Mouse (Mus musculus): ENCODE results near the gene Barx2.
A peak's percentile ranks its signal among the peaks of the same experiment; 100 is the strongest.
"Not testable (repeated sequence)": the region's sequence is repeated elsewhere in the genome, so short reads cannot be mapped to it uniquely, and the experiment has no call there.

Barx2 gene

DNA sequence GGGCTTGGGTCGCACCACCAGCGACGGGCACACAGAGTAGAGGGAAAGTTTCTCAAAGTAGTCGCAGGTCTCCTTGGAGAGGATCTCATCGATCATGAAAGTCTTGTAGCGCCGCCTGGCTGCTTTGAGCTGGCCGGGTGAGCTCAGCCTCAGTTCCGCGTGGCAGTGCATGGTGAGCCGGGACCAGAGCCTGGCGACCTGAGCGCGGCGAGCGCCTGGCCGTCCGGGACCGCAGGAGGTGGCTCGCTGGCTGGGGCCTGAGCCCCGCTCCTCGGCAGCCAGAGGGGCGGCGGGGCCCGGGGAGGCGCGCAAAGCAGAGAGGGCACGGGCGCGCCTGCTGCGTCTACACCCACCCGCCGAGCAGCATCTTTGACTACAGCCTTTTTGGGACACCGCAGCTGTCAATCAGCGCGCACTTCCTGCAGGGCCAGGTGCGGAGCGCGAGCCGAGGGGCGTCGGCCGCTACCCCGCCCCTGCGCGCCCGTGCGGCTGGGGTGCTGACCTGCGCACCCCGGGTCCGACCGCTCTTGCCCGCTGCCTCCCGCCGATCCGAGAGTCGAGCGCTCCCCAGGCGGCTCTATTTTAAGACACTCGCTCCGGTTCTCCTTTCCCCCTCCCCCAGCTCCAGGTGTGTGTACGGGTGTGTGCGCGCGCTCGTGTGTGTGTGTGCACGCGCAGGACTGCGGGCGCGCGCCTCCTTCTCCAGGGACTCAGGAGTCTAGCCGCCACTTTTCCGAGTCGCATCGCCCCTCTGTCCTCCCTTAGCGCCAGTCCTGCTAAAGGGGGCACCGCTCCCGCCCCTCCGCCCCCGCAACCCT lies at the start of gene Barx2:
Barx2 (minus strand) TSS at position 542 of the 818 bp plus-strand sequence.
- DNase-seq (ENCODE audit: low read depth, low spot score), result peak; percentile 10

DNA sequence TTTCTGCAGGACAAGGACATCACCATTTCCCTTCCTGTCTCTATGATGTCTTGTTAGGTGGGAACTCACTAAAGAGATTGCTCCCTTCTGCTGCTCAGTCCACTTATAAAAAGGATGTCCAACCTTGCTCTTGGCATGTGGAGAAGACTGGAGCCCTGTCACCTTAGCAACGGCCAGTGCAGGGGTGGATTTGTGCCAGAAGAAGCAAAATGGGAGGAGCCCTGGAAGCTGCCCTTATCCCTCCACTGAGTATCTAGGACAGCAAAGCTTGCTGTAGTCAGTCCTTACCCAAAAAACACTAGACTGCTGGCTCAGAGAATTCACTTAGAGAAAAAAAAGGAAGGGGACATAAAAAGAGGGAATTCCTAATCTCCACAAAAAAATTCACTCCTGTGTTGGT lies 49.0 kb upstream of the Barx2 start:
- no peak for DNase-seq (ENCODE audit: low read depth, low spot score)

DNA sequence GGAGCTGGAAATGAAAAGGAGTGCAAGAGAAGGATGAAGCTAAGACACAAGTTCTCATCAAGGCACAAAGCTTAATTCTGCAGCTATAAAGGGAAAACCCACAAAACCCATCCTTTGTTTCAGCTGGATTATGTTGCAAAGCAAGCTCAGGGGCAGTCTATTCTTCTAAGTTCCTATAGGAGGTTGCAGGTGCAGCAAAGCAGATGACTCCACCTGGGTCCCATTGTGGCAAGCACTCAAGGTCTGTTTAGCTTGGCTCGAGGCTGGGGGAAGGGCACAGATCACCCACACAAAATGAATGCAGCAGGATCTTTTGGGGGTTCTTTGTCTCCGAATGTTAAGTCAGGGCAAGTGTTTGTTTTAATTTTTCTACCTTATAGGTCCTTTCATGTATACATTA lies 47.2 kb upstream of the Barx2 start:
- DNase-seq (ENCODE audit: low read depth, low spot score), result no peak

DNA sequence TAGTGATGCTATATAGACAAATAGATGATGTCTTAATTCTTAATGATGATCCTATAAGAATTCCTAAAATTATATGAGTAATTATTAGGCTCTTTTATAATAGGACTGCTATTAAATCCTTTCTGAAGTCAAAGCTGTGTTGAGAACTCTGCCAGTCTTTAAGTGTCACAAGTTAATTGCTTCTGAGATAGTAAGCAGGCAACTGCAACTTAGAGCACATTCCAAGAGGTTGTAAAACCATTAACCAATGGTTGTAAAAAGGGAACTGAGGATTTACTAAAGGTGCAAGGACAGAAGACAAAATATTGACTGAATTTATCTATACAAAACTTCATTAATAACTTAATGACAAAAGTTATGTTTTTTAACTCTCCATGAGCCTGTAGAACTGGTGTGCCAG lies 44.9 kb upstream of the Barx2 start:
- DNase-seq (ENCODE audit: low read depth, low spot score), result no peak

DNA sequence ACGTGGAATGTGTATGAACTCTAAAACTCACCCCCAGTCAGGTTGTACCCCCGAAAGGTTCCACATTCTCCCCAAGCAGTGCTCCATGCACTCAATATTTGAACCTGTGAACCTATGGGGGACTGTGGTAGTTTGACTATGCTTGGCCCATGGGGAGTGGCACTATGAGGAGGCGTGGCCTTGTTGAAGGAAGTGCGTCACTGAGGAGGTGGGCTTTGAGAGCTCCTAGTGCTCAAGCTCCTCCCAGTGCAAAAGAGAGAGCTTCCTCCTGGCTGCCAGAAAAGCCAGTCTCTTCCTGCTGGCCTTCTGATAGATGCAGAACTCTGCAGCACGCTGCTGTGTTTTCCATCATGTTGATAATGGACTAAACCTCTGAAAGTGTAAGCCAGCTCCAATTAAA lies 37.2 kb upstream of the Barx2 start:
- DNase-seq (ENCODE audit: low read depth, low spot score), result no peak

DNA sequence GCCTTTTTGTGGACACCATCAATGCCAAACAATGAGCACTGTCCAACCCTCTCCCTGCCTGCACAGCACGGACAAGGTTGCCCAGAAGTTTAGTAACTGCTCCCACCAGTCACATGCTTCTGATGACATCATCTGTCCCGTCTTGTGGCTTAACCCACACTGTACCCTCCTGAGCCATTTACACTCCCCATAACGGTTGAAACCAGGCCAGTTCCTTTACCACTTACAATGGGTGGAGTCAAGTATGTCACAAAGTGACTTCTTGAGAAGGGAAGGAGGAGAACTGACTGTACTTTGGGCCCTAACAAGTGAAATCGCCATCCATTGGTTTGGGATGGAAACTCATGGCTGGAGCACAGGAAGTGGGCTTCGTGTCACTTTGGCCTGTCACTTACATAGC lies 35.8 kb upstream of the Barx2 start:
- no peak for DNase-seq (ENCODE audit: low read depth, low spot score)

DNA sequence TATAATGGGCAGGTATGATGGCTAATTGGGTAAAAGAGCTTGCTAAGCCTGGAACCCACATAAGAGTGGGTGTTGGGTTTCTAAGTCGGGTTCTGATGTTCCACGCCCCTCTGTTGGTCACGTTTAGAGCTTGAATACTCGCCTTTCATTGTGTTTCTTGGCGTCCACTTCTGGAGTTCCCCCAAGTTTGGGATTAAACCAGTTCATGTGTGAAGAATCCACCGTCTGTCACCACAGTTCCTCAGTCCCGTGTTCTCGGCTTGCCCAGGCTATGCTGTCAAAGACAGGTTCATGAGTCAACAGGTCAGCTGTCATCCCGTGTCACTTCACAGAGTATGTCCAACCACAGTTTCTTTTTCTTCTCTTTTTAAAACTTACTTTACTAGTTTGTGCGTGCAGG lies 33.8 kb upstream of the Barx2 start:
- no peak for DNase-seq (ENCODE audit: low read depth, low spot score)

DNA sequence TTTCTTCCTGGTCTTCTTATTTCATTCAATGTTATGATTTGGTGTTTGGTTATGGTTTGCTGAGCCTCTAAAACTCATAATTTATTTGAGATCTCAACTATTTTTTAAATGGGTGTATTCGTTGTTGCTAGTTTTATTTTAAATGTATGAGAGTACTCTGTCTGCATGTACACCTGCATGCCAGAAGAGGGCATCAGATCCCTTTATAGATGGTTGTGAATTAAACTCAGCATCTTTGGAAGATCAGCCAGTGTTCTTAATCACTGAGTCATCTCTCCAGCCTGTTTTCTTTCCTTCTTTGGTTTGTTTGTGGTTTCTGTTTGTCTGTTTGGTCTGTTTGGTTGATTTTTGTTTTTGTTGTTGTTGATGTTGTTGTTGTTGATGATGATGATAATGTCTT lies 29.1 kb upstream of the Barx2 start:
- no peak for DNase-seq (ENCODE audit: low read depth, low spot score)

DNA sequence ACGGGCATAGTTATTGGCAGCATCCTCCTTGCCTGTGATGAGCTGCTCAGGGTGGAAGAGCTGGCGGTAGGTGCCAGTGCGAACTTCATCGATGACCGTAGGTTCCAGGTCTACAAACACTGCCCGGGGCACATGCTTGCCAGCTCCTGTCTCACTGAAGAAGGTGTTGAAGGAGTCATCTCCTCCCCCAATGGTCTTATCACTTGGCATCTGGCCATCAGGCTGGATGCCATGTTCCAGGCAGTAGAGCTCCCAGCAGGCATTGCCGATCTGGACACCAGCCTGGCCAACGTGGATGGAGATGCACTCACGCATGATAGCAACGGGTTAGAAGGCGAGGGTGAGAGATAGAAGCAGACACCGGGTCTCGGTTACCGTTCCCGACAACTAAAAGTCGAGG lies 23.2 kb upstream of the Barx2 start:
- DNase-seq (ENCODE audit: low read depth, low spot score), result not testable (repeated sequence)

DNA sequence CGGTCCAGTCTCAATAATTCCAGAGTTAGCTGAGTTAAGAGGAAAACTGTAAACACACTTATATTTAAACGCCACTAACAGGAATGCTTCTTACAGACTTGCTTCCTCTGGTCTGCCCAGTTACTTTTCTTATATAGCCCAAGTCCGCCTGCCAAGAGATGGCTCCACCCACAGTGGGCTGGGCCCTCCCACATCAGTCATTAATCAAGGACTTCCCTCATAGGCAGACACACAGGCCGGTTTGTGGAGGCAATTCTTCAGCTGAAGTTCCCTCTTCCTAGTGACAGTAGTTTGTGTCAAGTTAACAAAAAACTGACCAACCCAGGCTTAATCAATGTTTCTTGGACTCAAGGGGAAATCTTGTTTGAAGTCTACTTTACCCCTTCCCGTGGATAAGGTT lies 18.4 kb upstream of the Barx2 start:
- no peak for DNase-seq (ENCODE audit: low read depth, low spot score)

DNA sequence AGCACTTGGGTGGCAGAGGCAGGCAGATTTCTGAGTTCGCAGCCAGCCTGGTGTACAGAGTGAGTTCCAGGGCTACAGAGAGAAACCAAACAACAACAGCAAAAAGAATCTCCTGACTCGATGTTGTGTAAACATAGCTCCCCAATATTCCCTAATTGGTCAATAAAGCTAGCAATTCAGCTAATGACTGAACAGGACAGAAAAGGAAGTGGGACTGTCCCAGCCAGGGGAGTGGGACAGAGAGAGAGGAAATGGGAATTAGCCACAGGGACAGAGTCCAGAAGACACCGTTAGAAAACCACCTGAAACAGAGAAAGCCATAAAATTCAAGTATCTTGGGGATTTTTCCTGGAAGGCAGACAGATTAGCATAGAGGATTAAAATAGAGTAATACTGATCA lies 18.0 kb upstream of the Barx2 start:
- DNase-seq (ENCODE audit: low read depth, low spot score), result no peak

DNA sequence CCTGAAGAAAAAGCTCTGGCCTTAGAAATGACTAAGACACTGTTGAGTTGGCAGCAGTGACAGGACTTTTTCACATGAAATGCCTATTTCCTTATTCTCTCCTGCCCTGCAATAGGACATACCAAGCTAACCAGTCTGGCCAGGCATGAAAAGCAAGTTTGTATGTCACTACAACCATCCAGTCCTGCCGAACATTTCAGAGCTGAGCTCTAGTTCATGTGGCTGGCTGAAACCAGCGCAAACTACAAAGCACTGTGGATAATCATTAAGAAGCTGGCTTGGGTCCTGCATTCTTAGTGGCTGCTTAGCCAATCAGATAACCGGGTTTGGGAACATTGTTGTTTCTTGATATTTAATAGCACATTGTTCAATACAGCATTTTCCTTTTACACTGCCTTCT lies 13.5 kb upstream of the Barx2 start:
- no peak for DNase-seq (ENCODE audit: low read depth, low spot score)

DNA sequence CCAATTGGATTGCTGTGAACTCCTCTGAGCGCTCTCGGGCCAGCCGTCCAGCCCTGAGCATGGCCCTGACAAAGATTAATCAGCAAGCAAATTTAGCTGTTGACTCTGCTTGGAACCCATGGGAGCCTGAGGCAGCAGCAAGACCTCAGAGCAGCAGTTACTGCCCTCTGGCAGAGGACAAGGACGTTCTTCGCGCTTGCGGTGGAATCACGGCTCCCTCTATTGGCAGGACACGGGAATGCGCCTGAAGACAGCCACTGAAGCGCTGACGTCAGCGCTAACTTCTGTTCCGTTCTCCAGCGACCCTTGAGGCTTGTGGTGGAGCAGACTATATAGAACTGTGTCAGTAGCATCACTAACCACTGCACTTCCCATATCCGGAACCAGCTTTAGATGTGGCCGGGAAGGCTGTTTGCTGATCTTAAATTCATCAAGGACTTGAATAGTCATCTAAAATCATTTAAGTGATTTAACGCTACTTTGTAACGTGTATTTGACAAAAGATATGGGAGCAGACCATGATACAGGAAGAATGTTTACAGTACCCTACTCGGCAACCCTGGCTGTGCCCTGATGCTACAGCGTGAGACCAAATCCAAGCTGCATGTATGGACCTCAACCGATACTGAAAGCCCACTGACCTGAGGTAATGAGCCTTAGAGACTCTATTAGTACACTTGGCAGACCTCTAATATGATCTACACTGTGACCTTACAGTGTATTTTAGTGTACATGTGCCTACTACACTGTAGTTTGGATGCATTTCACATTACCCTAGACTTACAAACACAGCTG lies 12.8 kb upstream of the Barx2 start:
- peak; percentile 81 for DNase-seq (ENCODE audit: low read depth, low spot score)

DNA sequence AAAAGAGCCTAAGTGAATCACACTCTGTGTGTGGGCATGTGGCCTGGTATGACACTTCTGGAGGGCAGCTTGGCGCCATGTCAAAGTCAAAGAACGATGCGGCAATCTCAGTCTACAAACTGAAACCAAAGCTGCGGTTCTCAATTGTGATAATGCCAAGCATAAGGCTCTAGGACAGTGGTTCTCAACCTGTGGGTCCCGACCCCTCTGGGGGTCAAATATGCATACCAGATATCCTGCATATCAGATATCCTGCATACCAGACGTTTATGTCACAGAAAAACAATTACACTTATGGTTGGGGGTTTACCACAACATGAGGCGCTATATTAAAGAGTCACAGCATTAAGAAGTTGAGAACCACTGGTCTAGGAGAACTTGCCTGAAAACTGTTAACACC lies 10.3 kb upstream of the Barx2 start:
- DNase-seq (ENCODE audit: low read depth, low spot score), result no peak

DNA sequence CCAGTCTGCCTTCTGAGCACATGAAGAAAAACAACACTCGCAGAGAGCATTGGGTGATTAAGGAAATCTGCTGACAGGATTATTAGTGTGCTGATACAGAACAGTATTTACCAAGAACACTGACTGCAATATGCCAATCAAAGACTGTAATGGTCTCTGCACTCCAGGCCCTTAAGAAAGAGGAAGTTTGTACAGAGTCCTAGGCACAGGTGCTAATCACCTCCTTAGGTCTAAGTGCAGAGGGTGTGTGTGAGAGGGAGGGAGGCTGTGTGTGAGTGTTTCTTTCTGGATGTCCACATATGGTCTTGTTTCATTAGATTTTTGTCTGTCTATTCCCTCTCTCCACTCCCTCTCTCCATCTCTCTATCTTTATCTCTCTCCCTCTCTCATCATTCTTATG lies 6.5 kb upstream of the Barx2 start:
- DNase-seq (ENCODE audit: low read depth, low spot score), result no peak

DNA sequence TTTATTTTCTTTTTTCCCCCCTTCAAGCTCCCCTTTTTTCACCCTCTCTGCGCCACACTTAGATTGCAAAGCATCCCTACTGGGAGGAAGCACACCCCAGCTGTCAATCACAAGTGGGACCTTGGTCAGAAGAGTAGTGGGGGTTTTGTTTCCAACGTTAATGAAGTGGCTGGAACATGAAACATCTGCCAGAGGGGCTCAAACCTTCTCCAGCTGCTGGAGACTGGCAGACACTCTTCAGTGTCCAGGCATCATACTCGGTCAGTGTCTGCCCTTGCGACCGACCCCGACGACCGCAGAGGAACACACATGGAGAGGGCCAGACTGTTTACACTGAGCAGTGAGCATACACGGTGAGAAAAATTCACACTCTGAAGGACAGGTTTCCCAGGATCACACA lies 3.2 kb upstream of the Barx2 start:
- DNase-seq (ENCODE audit: low read depth, low spot score), result no peak

DNA sequence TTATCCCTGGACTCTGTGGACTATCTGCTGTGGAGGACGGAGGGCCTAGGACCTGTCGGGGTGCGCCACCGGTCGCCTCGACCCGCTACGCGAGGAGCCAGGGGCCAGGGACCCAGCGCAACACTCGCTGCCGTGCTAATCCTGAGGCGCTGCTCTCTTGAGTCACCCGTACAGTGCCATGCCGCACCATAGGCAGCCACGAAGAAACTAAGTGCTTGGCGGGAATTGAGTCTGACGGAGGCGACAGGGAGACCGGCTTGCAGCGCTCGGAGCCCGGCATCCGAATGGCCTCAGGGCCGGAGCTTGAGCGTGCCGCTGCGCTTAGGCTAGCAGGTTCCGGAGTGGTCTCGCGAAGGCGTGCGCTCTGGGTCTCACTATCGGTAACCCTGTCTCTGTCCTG lies 1.6 kb upstream of the Barx2 start:
- DNase-seq (ENCODE audit: low read depth, low spot score), result no peak

DNA sequence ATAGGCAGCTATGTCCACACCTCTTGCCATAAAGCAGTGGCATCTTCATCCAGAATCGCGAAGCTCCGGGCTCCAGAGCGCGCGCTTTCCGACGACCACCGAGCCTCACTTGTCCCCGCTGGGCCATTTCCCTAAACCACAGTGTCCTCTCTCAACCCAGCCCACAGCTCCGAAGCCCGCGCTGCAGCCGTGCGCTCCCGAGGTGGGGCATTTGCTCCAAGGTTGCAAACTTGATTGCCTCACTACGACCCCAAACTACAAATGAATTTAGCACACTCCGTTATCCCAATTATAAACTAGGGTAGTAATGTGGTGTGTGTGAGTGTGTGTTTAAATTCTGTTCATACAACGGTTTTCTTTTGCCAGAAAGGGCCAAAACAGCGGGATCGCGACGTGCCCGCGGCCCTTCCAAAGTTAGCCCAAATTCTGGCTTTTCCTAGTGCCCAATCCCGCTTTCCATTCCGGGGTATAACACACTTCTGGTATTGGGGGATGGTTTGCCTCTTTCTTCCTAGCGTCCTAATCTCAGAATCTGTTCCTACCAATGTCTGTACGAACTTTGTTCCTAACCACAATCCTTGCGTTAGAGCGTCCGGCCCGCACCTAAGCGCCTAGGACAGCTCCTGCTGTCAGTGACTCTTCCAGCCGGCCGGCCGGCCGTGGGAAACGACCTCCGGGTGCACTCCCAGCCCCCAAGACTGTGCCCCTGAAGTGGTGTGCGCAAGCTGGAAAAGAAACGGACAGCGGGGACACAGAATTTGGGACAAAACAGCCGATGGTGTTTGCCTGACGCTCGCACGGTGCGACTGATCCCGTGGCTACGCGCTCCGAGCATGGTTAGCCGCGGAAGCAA lies 703 bp upstream of the Barx2 start:
- no peak for DNase-seq (ENCODE audit: low read depth, low spot score)

DNA sequence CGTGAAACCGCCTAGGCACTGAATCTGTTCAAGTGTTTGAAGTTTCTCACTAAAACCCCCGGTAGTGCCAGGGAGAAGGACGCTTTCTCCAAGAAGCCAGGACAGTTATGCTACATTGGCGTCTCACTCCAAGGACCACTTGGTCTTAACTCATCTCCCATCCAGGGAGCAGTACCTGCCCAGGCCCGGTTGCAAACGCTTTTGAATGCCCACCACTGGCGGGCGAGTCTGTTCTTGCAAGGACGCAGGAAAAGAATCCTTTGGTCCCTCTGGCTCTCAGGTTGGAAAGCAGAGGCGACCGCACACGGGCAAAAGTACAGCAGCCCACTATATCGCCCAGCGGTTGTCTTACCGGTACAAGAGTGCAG lies 725 bp downstream of the Barx2 start:
- no peak for DNase-seq (ENCODE audit: low read depth, low spot score)

DNA sequence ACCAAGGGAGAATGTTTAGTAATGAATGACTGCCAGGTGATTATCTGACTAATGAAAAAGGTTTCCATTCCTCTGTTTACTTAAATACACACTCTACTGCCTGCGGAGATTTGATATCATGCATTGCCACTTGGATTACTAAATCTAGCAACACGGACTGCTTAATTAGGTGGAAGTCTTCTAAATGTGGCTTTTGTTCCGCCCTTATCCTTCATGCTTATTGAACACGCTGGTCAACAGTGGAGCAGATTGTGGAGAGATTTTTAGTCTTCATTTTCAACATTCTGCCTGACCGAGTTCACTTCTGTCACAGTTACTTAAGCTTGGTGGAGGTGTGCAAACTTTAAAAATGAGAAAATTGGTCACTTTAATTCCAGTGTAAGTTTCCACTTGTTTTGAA lies 3.0 kb downstream of the Barx2 start:
- no peak for DNase-seq (ENCODE audit: low read depth, low spot score)

DNA sequence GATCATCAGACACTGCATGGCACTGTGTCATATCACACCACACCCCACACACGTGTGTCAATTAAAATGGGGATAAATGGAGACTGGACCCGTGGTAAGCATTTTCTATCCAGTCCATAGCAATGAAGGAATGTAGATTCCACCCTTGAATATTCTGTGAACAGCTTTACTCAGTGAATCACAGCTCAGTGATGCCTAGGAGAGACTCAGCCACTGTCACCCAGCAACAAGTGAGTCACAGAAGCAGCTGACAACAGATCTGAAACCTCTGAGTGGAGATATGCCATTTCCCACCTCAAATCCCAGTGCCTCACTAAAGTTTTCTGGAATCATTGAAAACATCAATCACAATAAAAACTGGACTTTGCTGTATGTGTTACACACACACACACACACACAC lies 11.5 kb downstream of the Barx2 start:
- DNase-seq (ENCODE audit: low read depth, low spot score), result no peak

DNA sequence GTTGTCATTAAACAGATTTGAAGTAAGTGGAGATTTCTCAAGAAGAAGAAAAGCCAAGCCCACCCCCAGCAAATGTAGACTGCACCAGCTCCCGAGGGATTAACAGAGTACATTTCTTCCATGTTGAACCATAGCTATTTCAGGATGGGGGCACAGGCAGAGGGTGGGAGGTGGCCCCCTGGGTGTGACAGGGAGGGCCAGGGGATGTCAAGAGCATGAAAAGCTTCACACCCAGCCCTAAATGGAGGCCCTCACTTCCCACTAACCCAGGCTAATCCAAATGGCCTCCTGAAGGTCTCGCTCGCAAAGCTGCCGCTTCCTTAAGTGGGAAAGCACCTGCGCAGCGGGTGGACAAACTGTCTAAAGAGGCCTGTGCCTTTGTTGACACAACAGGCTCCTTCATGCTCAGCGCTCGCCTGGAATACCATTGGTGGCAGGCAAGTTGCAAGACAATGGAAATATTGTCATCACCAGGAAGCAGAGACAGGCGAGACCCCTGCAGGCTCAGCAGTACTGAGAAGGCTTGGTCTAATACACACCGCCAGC lies 18.4 kb downstream of the Barx2 start:
- DNase-seq (ENCODE audit: low read depth, low spot score), result no peak

All from CD4-positive, CD25-positive, alpha-beta regulatory T cell, adult 2 months (primary cell).